Mouse (Mus musculus) limb, embryonic 11.5 days (tissue): Measurements from ENCODE around the gene Bsdc1. TPM values are rescaled to one million over a fixed set of nuclear protein-coding genes. Genes with fewer than 3 reads are reported as not detected.
"Not testable (repeated sequence)": the region's sequence is repeated elsewhere in the genome, so short reads cannot be mapped to it uniquely, and the experiment has no call there.

ENCODE experiments used
- ATAC-seq: fragments of 200-750 bp; cut with Nextera tagmentation; 2 replicates; pipeline ENCODE4 v1.8.0; 2017; ENCODE audit warnings: low read depth; ENCODE audit not compliant: insufficient number of reproducible peaks, low FRiP score, low TSS enrichment
- DNase-seq: peaks from one replicate; pipeline ENCODE4 v3.0.0-alpha.2; 2015; ENCODE audit warnings: low spot score
- H3K27ac ChIP-seq: fragments of 300-500 bp; sonication (generic); replicated peaks from 2 replicates; pipeline ENCODE4 v1.5.1; 2014; ENCODE audit warnings: low read depth, mild to moderate bottlenecking, low read length
- H3K27me3 ChIP-seq: fragments of 300-500 bp; sonication (generic); 2 replicates; pipeline ENCODE4 v1.6.1; 2014; ENCODE audit warnings: mild to moderate bottlenecking, low read length, mixed read lengths; ENCODE audit not compliant: control insufficient read depth, insufficient read depth
- H3K36me3 ChIP-seq: fragments of 300-500 bp; sonication (generic); 2 replicates; pipeline ENCODE4 v1.6.1; 2014; ENCODE audit warnings: mild to moderate bottlenecking, low read length, moderate library complexity, mixed read lengths; ENCODE audit not compliant: control insufficient read depth, insufficient read depth
- H3K4me1 ChIP-seq: fragments of 300-500 bp; sonication (generic); 2 replicates; pipeline ENCODE4 v1.6.1; 2014; ENCODE audit warnings: low read length, mixed read lengths; ENCODE audit not compliant: control insufficient read depth, insufficient read depth
- H3K4me2 ChIP-seq: fragments of 300-500 bp; sonication (generic); 2 replicates; pipeline ENCODE4 v1.6.1; 2014; ENCODE audit warnings: low read depth, mild to moderate bottlenecking, moderate library complexity; ENCODE audit not compliant: severe bottlenecking
- H3K4me3 ChIP-seq: fragments of 300-500 bp; sonication (generic); 2 replicates; pipeline ENCODE4 v1.5.1; 2014; ENCODE audit warnings: low read depth, low read length
- H3K9ac ChIP-seq: fragments of 300-500 bp; sonication (generic); 2 replicates; pipeline ENCODE4 v1.6.1; 2014; ENCODE audit warnings: mild to moderate bottlenecking, low read length
- H3K9me3 ChIP-seq: fragments of 300-500 bp; sonication (generic); 2 replicates; pipeline ENCODE4 v1.6.1; 2016; ENCODE audit warnings: low read length; ENCODE audit not compliant: control insufficient read depth
- WGBS: fragments of 180-500 bp; shearing (Covaris S2); extraction: QIAGEN DNeasy Blood & Tissue Kit; methylation state at CpG from one replicate; pipeline ENCODE4 v1.1.7; 2014; 5-methylcytosine and 5-hydroxymethylcytosine counted together
- polyA plus RNA-seq: library from polyadenylated mRNA; unstranded; fragments of >200 nt; fragmentation: Nextera tagmentation; extraction: Ambion mirVana; gene quantifications from 2 replicates; pipeline ENCODE4 v1.2.1, GENCODE M21; 2014

Bsdc1 gene
- polyA plus RNA-seq, 1 experiment from 2014 or later, result 23.8 TPM

- Histone ChIP-seq H3K4me1 (no peaks in the 10 kb centered on the region), H3K4me2 (no peak overlapping the region), H3K27ac (no peak overlapping the region), H3K27me3 (no peaks in the 10 kb centered on the region), H3K36me3 (no peaks in the 10 kb centered on the region), H3K9me3 (no peaks in the 10 kb centered on the region), H3K9ac (no peak overlapping the region), H3K4me3 (no peak overlapping the region)
- ATAC-seq (no peak), DNase-seq (no peak)
- 88% methylated on average over 6 of the region's 6 CpGs for WGBS
Measured at GRCm38 (mm10) chr4:129448713-129449112, 12.7 kb upstream of the Bsdc1 start.

DNA sequence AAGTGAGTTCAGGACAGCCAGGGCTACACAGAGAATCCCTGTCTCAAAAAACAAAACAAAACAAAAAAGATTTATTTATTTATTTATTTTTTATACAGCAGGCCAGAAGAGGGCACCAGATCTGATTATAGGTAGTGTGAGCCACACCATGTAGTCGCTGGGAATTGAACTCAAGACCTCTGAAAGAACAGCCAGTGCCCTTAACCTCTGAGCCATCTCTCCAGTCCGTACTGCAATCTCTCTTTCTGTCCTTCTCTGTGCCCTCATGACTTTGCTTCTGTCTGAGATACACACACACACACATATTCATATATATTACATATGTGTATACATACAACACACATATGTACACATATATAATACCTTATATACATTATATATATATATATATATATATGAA, 10.5 kb upstream of the Bsdc1 start:
- no peak for DNase-seq
- 75% methylated on average over 2 of the region's 2 CpGs for WGBS
- ATAC-seq, result no peak
- Histone ChIP-seq H3K9me3 (no peaks in the 10 kb centered on the region), H3K9ac (no peak overlapping the region), H3K27ac (no peak overlapping the region), H3K36me3 (no peaks in the 10 kb centered on the region), H3K4me1 (no peaks in the 10 kb centered on the region), H3K4me3 (no peak overlapping the region), H3K4me2 (no peak overlapping the region), H3K27me3 (no peaks in the 10 kb centered on the region)

GRCm38 (mm10) chr4:129451471-129452169, 9.8 kb upstream of the Bsdc1 start:
- Histone ChIP-seq H3K4me2 (no peak overlapping the region), H3K9me3 (no peaks in the 10 kb centered on the region), H3K9ac (no peak overlapping the region), H3K36me3 (no peaks in the 10 kb centered on the region), H3K4me3 (no peak overlapping the region), H3K4me1 (no peaks in the 10 kb centered on the region), H3K27ac (no peak overlapping the region), H3K27me3 (no peaks in the 10 kb centered on the region)
- DNase-seq (no peak), ATAC-seq (no peak)
- WGBS, result 81% methylated on average over 15 of the region's 15 CpGs

DNA sequence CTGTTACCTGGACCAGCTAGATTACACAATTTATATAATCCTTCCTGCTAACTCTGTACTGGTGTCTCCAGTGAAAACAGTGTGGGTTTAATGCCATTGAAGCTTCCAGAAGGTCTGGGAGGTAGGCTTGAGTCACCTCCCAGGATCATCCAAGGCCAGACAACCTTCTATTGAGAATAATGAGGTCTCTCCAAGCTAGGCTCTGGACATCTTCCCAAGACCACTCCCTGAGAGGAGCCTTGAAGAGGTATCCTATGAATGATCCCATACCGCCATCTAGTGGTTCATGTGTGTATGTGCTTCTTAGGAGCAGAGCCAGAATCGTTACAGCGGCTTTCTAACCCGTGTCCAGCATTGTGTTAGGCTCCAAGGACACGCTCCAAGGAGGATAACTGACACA, 6.1 kb upstream of the Bsdc1 start:
- Histone ChIP-seq H3K4me3 (no peak overlapping the region), H3K27me3 (no peaks in the 10 kb centered on the region), H3K9me3 (no peaks in the 10 kb centered on the region), H3K9ac (no peak overlapping the region), H3K36me3 (no peaks in the 10 kb centered on the region), H3K4me2 (no peak overlapping the region), H3K27ac (no peak overlapping the region), H3K4me1 (no peaks in the 10 kb centered on the region)
- 4% methylated on average over 5 of the region's 5 CpGs for WGBS
- no peak for ATAC-seq
- DNase-seq, result peak; percentile 66

DNA sequence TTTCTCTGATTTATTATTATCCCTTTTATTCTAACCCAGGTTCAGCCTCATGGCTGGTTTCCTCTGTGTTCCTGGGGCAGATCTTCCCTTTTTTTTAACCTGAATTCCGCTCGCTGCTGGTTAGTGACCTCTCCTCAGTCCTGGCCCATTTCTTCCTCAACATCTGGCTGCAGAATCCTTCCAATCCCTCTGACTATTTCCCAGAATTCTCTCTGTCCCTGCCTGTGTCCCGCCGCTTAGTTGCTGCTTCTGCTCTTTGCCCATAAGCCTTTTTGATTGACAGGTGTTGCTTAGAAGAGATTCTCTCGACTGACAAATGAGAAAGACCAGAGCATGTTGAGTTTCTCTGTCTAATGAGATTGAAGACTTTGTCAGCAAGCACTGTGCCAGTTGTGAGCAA, 5.3 kb upstream of the Bsdc1 start:
- 60% methylated on average over 5 of the region's 5 CpGs for WGBS

GRCm38 (mm10) chr4:129457311-129457710, 4.1 kb upstream of the Bsdc1 start:
- H3K4me3 ChIP-seq, H3K9me3 ChIP-seq, H3K27me3 ChIP-seq, ATAC-seq, H3K9ac ChIP-seq, H3K4me2 ChIP-seq, DNase-seq, H3K27ac ChIP-seq, H3K36me3 ChIP-seq, H3K4me1 ChIP-seq: not testable (repeated sequence)
- 68% methylated on average over 2 of the region's 2 CpGs for WGBS

More for the DNA sequence above, 5.3 kb upstream of the Bsdc1 start:
- no peaks in the 10 kb centered on the region for H3K9me3 ChIP-seq
- no peaks in the 10 kb centered on the region for H3K4me1 ChIP-seq
- no peak overlapping the region for H3K4me2 ChIP-seq
- ATAC-seq (no peak), DNase-seq (no peak)
- H3K27me3 ChIP-seq, result no peaks in the 10 kb centered on the region
- H3K27ac ChIP-seq, result no peak overlapping the region
- no peak overlapping the region for H3K4me3 ChIP-seq
- H3K36me3 ChIP-seq, result no peaks in the 10 kb centered on the region
- no peak overlapping the region for H3K9ac ChIP-seq

DNA sequence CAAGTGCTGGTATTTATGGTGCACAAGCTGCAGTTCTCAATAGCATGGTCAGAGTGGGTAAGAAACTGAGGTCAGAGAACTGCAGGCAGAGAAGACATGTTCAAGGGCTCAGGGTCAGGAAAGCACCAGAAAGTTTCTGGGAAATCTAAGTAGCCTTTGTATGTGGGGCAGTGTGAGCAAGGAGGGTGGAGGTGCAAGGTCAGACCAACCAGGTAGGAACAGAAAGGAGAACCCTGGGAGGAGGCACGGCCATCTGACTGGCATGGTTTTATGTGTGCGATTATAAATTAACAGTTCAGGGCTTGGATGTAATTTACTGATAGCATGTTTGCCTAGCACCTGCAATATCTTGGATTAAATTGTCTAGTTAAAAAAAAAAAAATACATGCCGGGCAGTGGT, 1.7 kb upstream of the Bsdc1 start:
- no peak overlapping the region for H3K27ac ChIP-seq
- DNase-seq, result no peak
- WGBS, result 89% methylated on average over 3 of the region's 3 CpGs

GRCm38 (mm10) chr4:129460827-129461182, 576 bp upstream of the Bsdc1 start:
- H3K27me3 ChIP-seq, result no peaks in the 10 kb centered on the region
- H3K4me2 ChIP-seq, result peak overlapping the region; percentile 74
- no peaks in the 10 kb centered on the region for H3K9me3 ChIP-seq
- ATAC-seq (no peak), DNase-seq (no peak)
- peaks cover 7% of the 10 kb centered on the region; the same call in 1 of the 2 replicates for H3K36me3 ChIP-seq
- WGBS, result under 1% methylated on average over 4 of the region's 4 CpGs
- peak overlapping the region; percentile 39 for H3K4me3 ChIP-seq
- H3K27ac ChIP-seq, result peak overlapping the region; percentile 77; the same call in 1 of the 2 replicates
- peak overlapping the region; percentile 70 for H3K9ac ChIP-seq
- peaks cover 3% of the 10 kb centered on the region; the same call in 1 of the 2 replicates for H3K4me1 ChIP-seq

More for the DNA sequence above, 1.7 kb upstream of the Bsdc1 start:
- Histone ChIP-seq H3K9me3 (no peaks in the 10 kb centered on the region), H3K9ac (no peak overlapping the region), H3K36me3 (no peaks in the 10 kb centered on the region), H3K4me3 (no peak overlapping the region), H3K4me1 (peaks cover 3% of the 10 kb centered on the region; the same call in 1 of the 2 replicates), H3K27me3 (no peaks in the 10 kb centered on the region), H3K4me2 (no peak overlapping the region)
- no peak for ATAC-seq

DNA sequence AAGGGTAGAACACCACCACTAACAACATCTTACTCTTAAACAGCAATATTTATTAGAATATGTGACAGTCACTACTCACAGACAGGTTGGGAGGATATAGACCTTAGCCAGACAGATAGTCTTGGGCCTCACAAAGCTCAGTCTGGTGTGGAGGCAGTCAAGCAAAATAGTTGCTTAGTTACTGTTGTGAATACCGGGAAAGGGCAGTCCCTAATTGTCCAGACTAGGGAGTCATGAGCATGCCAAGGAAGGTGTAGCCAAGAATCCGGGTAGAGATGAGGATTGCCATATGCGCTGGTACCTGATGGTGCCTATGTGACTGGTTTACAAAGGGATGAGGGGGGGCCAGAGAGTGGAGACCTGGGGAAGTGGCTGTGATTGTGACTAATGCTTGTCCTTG, 737 bp downstream of the Bsdc1 start:
- ATAC-seq (no peak), DNase-seq (no peak)
- Histone ChIP-seq H3K9me3 (no peaks in the 10 kb centered on the region), H3K9ac (peak overlapping the region; percentile 65), H3K4me1 (peaks cover 3% of the 10 kb centered on the region; the same call in 1 of the 2 replicates), H3K27me3 (no peaks in the 10 kb centered on the region), H3K4me3 (peak overlapping the region; percentile 85), H3K4me2 (peak overlapping the region; percentile 84), H3K27ac (no peak overlapping the region), H3K36me3 (peaks cover 7% of the 10 kb centered on the region; the same call in 1 of the 2 replicates)
- 59% methylated on average over 3 of the region's 3 CpGs for WGBS
